Mouse (Mus musculus) heart, embryonic 16.5 days (tissue): ENCODE measurements around the gene Mctp1. TPM values are rescaled to one million over a fixed set of nuclear protein-coding genes. Genes with fewer than 3 reads are reported as not detected.
"Not testable (repeated sequence)": the region's sequence is repeated elsewhere in the genome, so short reads cannot be mapped to it uniquely, and the experiment has no call there.

Experiments
- ATAC-seq: fragments of 200-750 bp; cut with Nextera tagmentation; replicated peaks from 2 replicates; pipeline ENCODE4 v1.8.0; 2017; ENCODE audit warnings: moderate number of reproducible peaks; ENCODE audit not compliant: insufficient read depth, low FRiP score; ENCODE audit errors: extremely low read depth
- H3K27ac ChIP-seq: fragments of 300-500 bp; sonication (generic); 2 replicates; pipeline ENCODE4 v1.5.1; 2014; ENCODE audit warnings: mild to moderate bottlenecking, low read length, control low read depth, moderate library complexity
- H3K27me3 ChIP-seq: fragments of 300-500 bp; sonication (generic); 2 replicates; pipeline ENCODE4 v1.6.1; 2014; ENCODE audit warnings: low read length, mixed read lengths; ENCODE audit not compliant: control insufficient read depth, insufficient read depth
- H3K36me3 ChIP-seq: fragments of 300-500 bp; sonication (generic); 2 replicates; pipeline ENCODE4 v1.6.1; 2014; ENCODE audit not compliant: control insufficient read depth, insufficient read depth
- H3K4me1 ChIP-seq: fragments of 300-500 bp; sonication (generic); 2 replicates; pipeline ENCODE4 v1.6.1; 2014; ENCODE audit warnings: low read length, mixed read lengths; ENCODE audit not compliant: control insufficient read depth, insufficient read depth
- H3K4me2 ChIP-seq: fragments of 300-500 bp; sonication (generic); 2 replicates; pipeline ENCODE4 v1.6.1; 2014; ENCODE audit warnings: low read depth, mild to moderate bottlenecking, control low read depth, low read length
- H3K4me3 ChIP-seq: fragments of 300-500 bp; sonication (generic); 2 replicates; pipeline ENCODE4 v1.5.1; 2014; ENCODE audit warnings: mild to moderate bottlenecking, control low read depth, low read length
- H3K9ac ChIP-seq: fragments of 300-500 bp; sonication (generic); 2 replicates; pipeline ENCODE4 v1.6.1; 2014; ENCODE audit warnings: low read length, control low read depth
- H3K9me3 ChIP-seq: fragments of 300-500 bp; sonication (generic); replicated peaks from 2 replicates; pipeline ENCODE4 v1.6.1; 2016; ENCODE audit warnings: low read length; ENCODE audit not compliant: control insufficient read depth
- WGBS: fragments of 180-500 bp; shearing (Covaris S2); extraction: QIAGEN DNeasy Blood & Tissue Kit; methylation state at CpG from one replicate; pipeline ENCODE4 v1.1.7; 2014; 5-methylcytosine and 5-hydroxymethylcytosine counted together
- polyA plus RNA-seq: library from polyadenylated mRNA; unstranded; fragments of >200 nt; fragmentation: Nextera tagmentation; extraction: Ambion mirVana; gene quantifications from 2 replicates; pipeline ENCODE4 v1.2.1, GENCODE M21; 2015

Gene Mctp1
- polyA plus RNA-seq: 0.65 and 0.71 TPM in 2 replicates

DNA sequence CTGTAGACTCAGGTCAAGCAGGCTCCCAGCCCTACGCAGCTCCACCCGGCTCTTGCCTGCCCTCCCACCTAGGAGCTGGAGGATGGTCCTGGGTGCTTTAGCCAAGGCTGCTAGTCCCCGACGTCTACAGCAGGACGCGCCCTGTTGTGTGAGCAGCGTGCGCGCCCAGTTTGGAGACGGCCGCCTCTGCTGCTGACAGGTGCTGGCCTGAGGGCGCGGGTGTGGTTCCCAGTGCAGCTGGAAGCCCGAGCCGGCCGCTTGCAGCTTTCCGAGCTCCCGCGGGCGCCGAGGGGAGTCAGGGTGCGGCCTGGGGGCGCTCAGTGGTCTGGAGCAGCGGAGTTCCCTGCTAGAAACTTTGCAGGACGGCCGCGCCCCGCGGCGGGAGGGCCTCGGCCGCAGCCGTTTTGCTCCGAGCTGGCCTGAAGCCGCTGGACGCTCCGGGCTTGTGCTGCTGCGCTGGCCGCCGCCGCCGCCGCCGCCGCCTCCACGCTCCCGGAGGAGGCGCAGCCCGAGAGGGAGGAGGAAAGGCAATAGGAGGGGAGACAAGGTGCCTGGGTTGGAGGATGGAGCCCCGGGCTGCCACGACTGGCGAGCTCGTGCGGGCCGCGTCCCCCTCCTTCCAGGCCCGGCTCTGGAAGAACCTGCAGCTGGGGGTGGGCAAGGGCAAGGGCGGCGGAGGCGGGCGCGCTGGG lies at the start of gene Mctp1:
TSS of gene Mctp1 (plus strand) at position 564 of the 692 bp plus-strand sequence.
- Histone ChIP-seq H3K4me2 (peak within 1 kb of the TSS; percentile 97), H3K9me3 (no peaks in the 10 kb centered on the region), H3K9ac (peak within 1 kb of the TSS; percentile 66), H3K36me3 (no peaks in the 10 kb centered on the region), H3K27me3 (peaks cover 15% of the 10 kb centered on the region), H3K27ac (no peak within 1 kb of the TSS), H3K4me3 (peak within 1 kb of the TSS; percentile 68), H3K4me1 (peaks cover 8% of the 10 kb centered on the region; the same call in 1 of the 2 replicates)
- ATAC-seq: peak; percentile 89
- under 1% methylated on average over 57 of the region's 62 CpGs for WGBS

GRCm38 (mm10) chr13:76345941-76346340 lies 38.4 kb upstream of the Mctp1 start:
- H3K4me1 ChIP-seq, H3K9ac ChIP-seq, ATAC-seq, H3K27me3 ChIP-seq, H3K4me3 ChIP-seq, H3K27ac ChIP-seq, H3K9me3 ChIP-seq, H3K36me3 ChIP-seq: not testable (repeated sequence)
- peak overlapping the region; percentile 37; the same call in 1 of the 2 replicates for H3K4me2 ChIP-seq
- WGBS: 58% methylated on average over 16 of the region's 21 CpGs

- no peak overlapping the region for H3K4me2 ChIP-seq
- H3K4me1 ChIP-seq: no peaks in the 10 kb centered on the region
- H3K9me3 ChIP-seq: no peaks in the 10 kb centered on the region
- H3K27ac ChIP-seq: no peak overlapping the region
- H3K36me3 ChIP-seq: no peaks in the 10 kb centered on the region
- no peaks in the 10 kb centered on the region for H3K27me3 ChIP-seq
- no peak overlapping the region for H3K9ac ChIP-seq
- ATAC-seq: no peak
- H3K4me3 ChIP-seq: no peak overlapping the region
Observed at GRCm38 (mm10) chr13:76358720-76359119, 25.6 kb upstream of the Mctp1 start.

GRCm38 (mm10) chr13:76384664-76385435 lies 515 bp downstream of the Mctp1 start:
- no peaks in the 10 kb centered on the region for H3K36me3 ChIP-seq
- H3K9me3 ChIP-seq: no peaks in the 10 kb centered on the region
- WGBS: 2% methylated on average over 51 of the region's 58 CpGs
- H3K27me3 ChIP-seq: peaks cover 15% of the 10 kb centered on the region
- H3K4me1 ChIP-seq: peaks cover 8% of the 10 kb centered on the region; the same call in 1 of the 2 replicates
- H3K27ac ChIP-seq: no peak overlapping the region
- ATAC-seq: peak; percentile 52
- peak overlapping the region; percentile 97 for H3K4me2 ChIP-seq
- peak overlapping the region; percentile 66 for H3K9ac ChIP-seq
- H3K4me3 ChIP-seq: peak overlapping the region; percentile 68

DNA sequence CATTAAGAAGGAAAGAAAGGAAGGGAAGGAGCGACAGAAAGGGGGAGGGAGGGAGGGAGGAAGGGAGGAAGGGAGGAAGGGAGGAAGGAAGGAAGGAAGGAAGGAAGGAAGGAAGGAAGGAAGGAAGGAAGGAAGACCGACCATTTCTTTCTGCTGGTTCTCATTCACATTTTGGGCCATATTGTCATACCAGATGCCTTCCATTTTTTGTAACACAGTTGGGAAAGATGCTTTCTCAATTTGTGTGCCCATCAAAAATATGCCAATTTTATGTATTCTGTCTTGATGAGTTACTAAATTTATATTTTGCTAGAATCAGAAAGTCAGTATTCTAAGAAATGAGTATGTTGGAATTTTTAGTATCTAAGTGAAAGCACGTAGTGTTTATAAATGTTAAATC lies 4.3 kb downstream of the Mctp1 start:
- WGBS: 62% methylated on average over 3 of the region's 3 CpGs
- no peak overlapping the region for H3K27ac ChIP-seq
- ATAC-seq: no peak

DNA sequence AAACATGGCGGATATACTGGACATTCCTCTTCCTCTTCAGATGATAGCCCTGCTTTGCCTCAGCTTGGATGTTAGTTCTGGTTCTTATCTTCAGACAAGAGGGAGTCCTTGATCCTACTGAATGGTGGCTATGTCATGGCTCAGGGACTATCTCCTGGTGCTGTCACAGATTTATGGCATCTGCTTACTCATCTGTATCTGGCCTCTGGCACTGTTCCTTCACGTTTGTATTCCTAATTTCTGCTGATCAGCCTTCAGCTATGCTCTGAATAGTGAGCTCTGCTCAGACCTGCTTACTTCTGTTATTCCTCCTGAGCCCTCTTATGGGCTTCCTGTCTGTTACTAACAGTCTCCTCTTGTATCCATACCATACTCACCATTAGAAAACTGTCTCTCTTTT lies 7.6 kb downstream of the Mctp1 start:
- no peaks in the 10 kb centered on the region for H3K27me3 ChIP-seq
- no peaks in the 10 kb centered on the region for H3K9me3 ChIP-seq
- no peak overlapping the region for H3K27ac ChIP-seq
- H3K4me1 ChIP-seq: no peaks in the 10 kb centered on the region
- 38% methylated on average over 2 of the region's 2 CpGs for WGBS
- H3K9ac ChIP-seq: no peak overlapping the region
- H3K4me2 ChIP-seq: no peak overlapping the region
- ATAC-seq: no peak
- H3K4me3 ChIP-seq: no peak overlapping the region
- H3K36me3 ChIP-seq: no peaks in the 10 kb centered on the region

More for the DNA sequence above, 4.3 kb downstream of the Mctp1 start:
- no peak overlapping the region for H3K9ac ChIP-seq
- H3K4me2 ChIP-seq: no peak overlapping the region
- H3K36me3 ChIP-seq: no peaks in the 10 kb centered on the region
- no peaks in the 10 kb centered on the region for H3K9me3 ChIP-seq
- no peak overlapping the region for H3K4me3 ChIP-seq
- peaks cover 8% of the 10 kb centered on the region for H3K27me3 ChIP-seq
- H3K4me1 ChIP-seq: peaks cover 6% of the 10 kb centered on the region; the same call in 1 of the 2 replicates

DNA sequence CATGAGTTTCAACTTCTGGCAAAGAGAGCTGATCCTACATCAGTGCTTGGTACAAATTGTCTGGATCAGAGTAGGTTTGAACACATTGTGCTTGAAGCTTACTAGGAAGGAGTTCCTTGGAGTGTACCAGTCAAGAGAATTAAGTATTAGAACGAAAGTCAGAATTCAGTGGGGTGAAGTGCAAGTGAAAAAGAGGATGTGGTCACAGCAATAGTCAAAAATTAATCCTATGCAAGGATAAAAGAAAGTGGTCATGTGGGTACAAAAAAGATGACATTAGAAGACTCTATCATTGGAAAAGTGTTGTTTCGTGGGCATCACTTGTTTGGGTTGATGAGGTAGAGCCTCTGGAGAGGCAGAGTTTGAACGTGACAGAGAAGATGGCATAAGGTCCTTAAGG lies 8.8 kb downstream of the Mctp1 start:
- H3K9me3 ChIP-seq: no peaks in the 10 kb centered on the region
- no peak overlapping the region for H3K27ac ChIP-seq
- H3K4me3 ChIP-seq: no peak overlapping the region
- H3K27me3 ChIP-seq: no peaks in the 10 kb centered on the region
- no peaks in the 10 kb centered on the region for H3K4me1 ChIP-seq
- WGBS: 73% methylated on average over 3 of the region's 3 CpGs
- no peak for ATAC-seq
- H3K36me3 ChIP-seq: no peaks in the 10 kb centered on the region
- no peak overlapping the region for H3K4me2 ChIP-seq
- H3K9ac ChIP-seq: no peak overlapping the region

GRCm38 (mm10) chr13:76395906-76396305 lies 11.6 kb downstream of the Mctp1 start:
- Histone ChIP-seq H3K4me3 (no peak overlapping the region), H3K4me1 (no peaks in the 10 kb centered on the region), H3K4me2 (no peak overlapping the region), H3K36me3 (no peaks in the 10 kb centered on the region), H3K9ac (no peak overlapping the region), H3K9me3 (no peaks in the 10 kb centered on the region), H3K27ac (no peak overlapping the region), H3K27me3 (no peaks in the 10 kb centered on the region)
- no peak for ATAC-seq

DNA sequence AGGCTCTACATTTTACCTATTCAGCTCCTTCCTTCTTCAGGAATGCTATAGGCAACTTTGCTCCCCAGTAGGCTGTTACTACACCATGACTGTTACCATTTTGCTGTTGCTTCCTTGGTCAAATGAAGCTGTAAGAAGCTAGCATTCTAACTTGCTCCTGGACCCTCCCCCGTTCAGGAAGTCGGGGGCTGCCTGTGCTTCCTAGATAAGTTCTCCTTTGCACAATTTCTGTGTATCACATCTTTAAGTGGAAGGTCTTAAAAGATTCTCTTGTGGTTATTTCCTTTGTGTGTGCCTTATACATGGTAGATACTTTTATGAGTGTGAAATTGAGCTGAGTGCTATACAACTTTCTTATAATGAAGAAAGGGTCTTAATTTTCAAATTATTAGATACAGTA lies 25.0 kb downstream of the Mctp1 start:
- no peak overlapping the region for H3K4me3 ChIP-seq
- no peaks in the 10 kb centered on the region for H3K9me3 ChIP-seq
- H3K9ac ChIP-seq: no peak overlapping the region
- H3K27ac ChIP-seq: no peak overlapping the region
- H3K36me3 ChIP-seq: no peaks in the 10 kb centered on the region
- no peaks in the 10 kb centered on the region for H3K27me3 ChIP-seq
- ATAC-seq: no peak
- no peaks in the 10 kb centered on the region for H3K4me1 ChIP-seq
- H3K4me2 ChIP-seq: no peak overlapping the region
- 49% methylated on average over 2 of the region's 2 CpGs for WGBS
